Mouse (Mus musculus) midbrain, embryonic 15.5 days (tissue): ENCODE data around the gene Map4k4. TPM values are rescaled to one million over a fixed set of nuclear protein-coding genes. Genes with fewer than 3 reads are reported as not detected.

Experiments used
- ATAC-seq: fragments of 200-750 bp; cut with Nextera tagmentation; replicated peaks from 2 replicates; pipeline ENCODE4 v1.8.0; 2017; ENCODE audit warnings: moderate TSS enrichment
- H3K27ac ChIP-seq: fragments of 300-500 bp; sonication (generic); 2 replicates; pipeline ENCODE4 v1.5.1; 2015; ENCODE audit warnings: mild to moderate bottlenecking, inconsistent platforms
- H3K27me3 ChIP-seq: fragments of 300-500 bp; sonication (generic); replicated peaks from 2 replicates; pipeline ENCODE4 v1.6.1; 2015; ENCODE audit warnings: inconsistent platforms
- H3K36me3 ChIP-seq: fragments of 300-500 bp; sonication (generic); replicated peaks from 2 replicates; pipeline ENCODE4 v1.6.1; 2015; ENCODE audit warnings: inconsistent platforms
- H3K4me1 ChIP-seq: fragments of 300-500 bp; sonication (generic); 2 replicates; pipeline ENCODE4 v1.6.1; 2015; ENCODE audit warnings: inconsistent platforms
- H3K4me2 ChIP-seq: fragments of 300-500 bp; sonication (generic); 2 replicates; pipeline ENCODE4 v1.6.1; 2015; ENCODE audit warnings: inconsistent platforms, mild to moderate bottlenecking, moderate library complexity
- H3K4me3 ChIP-seq: fragments of 300-500 bp; sonication (generic); 2 replicates; pipeline ENCODE4 v1.5.1; 2015; ENCODE audit warnings: mild to moderate bottlenecking, inconsistent platforms
- H3K9ac ChIP-seq: fragments of 300-500 bp; sonication (generic); 2 replicates; pipeline ENCODE4 v1.6.1; 2015; ENCODE audit warnings: mild to moderate bottlenecking, inconsistent platforms
- H3K9me3 ChIP-seq: fragments of 300-500 bp; sonication (generic); 2 replicates; pipeline ENCODE4 v1.6.1; 2016; ENCODE audit warnings: inconsistent platforms
- WGBS: fragments of 180-500 bp; shearing (Covaris S2); methylation state at CpG from one replicate; pipeline ENCODE4 v1.1.7; 2015; ENCODE audit warnings: mixed read lengths; 5-methylcytosine and 5-hydroxymethylcytosine counted together
- polyA plus RNA-seq: library from polyadenylated mRNA; unstranded; fragments of >200 nt; fragmentation: Nextera tagmentation; extraction: Ambion mirVana; gene quantifications from 2 replicates; pipeline ENCODE4 v1.2.1, GENCODE M21; 2015

Gene Map4k4
- polyA plus RNA-seq, 1 experiment from 2014 or later = 55.2 TPM

GRCm38 (mm10) chr1:39922714-39923113, 22.0 kb downstream of the Map4k4 start:
- no peak overlapping the region for H3K4me3 ChIP-seq
- H3K4me2 ChIP-seq = no peak overlapping the region
- ATAC-seq = no peak; the same call in 1 of the 2 replicates
- H3K4me1 ChIP-seq = peaks cover 66% of the 10 kb centered on the region
- 47% methylated on average over 8 of the region's 8 CpGs for WGBS
- no peak overlapping the region for H3K9ac ChIP-seq
- no peak overlapping the region for H3K27ac ChIP-seq
- no peaks in the 10 kb centered on the region for H3K36me3 ChIP-seq
- H3K9me3 ChIP-seq = no peaks in the 10 kb centered on the region
- no peaks in the 10 kb centered on the region for H3K27me3 ChIP-seq

DNA sequence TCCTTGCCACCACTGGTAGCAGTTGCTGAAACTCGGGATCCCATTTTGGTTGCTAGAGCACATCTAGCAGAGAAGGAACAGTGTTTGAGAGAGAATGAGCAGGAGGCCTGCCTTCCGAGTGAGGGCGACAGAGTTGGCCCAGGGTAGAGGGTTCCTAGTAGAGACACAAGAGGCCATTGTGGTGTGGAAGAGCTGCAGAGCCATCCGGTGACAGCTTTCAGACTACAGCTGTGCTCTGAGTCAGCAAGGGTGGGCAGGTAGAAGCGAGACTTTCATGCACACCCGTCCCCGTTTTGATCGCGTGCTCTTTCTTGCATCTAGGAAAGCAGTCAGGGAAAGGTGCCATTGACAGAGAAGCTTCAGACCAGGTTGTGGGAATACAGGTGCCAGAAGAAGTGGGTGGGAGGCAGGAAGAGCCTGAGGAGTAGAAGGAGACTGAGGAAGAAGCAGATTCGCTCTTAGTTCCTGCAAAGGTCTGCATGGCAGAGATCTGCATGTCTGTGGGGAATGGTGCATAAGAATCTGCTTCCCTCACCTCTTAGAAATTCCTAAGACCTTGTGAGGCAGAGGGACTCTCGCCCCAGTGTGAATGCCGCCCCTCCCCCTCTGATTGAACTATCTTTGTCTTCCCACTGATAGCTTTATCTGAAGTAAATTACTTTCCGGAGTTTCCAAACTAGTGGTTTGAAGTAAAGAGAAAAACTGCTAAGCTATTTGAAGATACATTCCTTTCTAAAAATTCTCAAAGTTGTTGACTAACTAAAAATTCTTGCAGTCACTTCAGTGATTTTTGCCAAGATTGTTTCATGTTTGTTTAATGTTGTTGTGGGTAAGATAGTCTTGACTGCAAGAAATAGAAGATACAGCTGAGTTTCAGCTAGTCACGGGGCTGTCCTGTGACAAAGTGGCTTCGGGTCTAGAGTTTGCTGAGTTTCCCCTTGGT, 23.0 kb downstream of the Map4k4 start:
- Histone ChIP-seq H3K4me1 (peaks cover 62% of the 10 kb centered on the region), H3K9me3 (no peaks in the 10 kb centered on the region), H3K36me3 (no peaks in the 10 kb centered on the region), H3K9ac (no peak overlapping the region), H3K27ac (peak overlapping the region; percentile 40; the same call in 1 of the 2 replicates), H3K27me3 (no peaks in the 10 kb centered on the region), H3K4me2 (no peak overlapping the region), H3K4me3 (no peak overlapping the region)
- ATAC-seq = no peak
- WGBS = 33% methylated on average over 15 of the region's 15 CpGs

GRCm38 (mm10) chr1:39931055-39931454, 30.3 kb downstream of the Map4k4 start:
- Histone ChIP-seq H3K27ac (no peak overlapping the region), H3K9me3 (no peaks in the 10 kb centered on the region), H3K4me2 (no peak overlapping the region), H3K9ac (no peak overlapping the region), H3K36me3 (no peaks in the 10 kb centered on the region), H3K4me1 (peaks cover 83% of the 10 kb centered on the region), H3K27me3 (no peaks in the 10 kb centered on the region), H3K4me3 (no peak overlapping the region)
- no peak for ATAC-seq
- 54% methylated on average over 7 of the region's 7 CpGs for WGBS

DNA sequence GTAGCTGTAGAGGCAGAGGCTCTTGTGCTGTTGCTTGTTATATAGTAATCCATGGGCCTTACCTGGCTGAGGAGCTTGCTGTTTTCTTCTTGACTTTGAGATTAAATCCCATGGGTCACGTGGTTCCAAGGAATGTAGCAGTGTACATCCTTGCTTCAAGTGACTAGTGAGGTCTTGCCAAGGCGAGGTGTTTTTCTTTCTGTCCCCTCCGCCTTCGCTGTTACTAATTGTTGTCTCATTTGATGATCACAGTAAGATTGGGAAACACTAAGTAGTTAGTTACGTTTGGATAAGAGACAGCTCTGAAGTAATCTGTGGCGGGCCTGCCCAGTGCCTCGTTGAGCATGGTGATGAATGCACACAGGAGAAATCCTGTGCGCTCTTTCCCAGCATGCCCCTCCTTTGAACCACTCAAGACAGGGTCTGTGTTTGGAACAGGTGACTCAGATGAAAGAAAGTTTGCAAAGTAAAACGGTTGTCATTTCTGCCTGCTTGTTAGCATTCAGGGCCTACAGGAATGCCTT, 31.6 kb downstream of the Map4k4 start:
- H3K27me3 ChIP-seq = no peaks in the 10 kb centered on the region
- no peaks in the 10 kb centered on the region for H3K36me3 ChIP-seq
- 51% methylated on average over 9 of the region's 9 CpGs for whole genome bisulfite sequencing
- no peak overlapping the region for H3K9ac ChIP-seq
- H3K4me2 ChIP-seq = no peak overlapping the region
- no peaks in the 10 kb centered on the region for H3K9me3 ChIP-seq
- H3K4me1 ChIP-seq = peaks cover 91% of the 10 kb centered on the region
- H3K27ac ChIP-seq = no peak overlapping the region
- ATAC-seq = no peak
- no peak overlapping the region for H3K4me3 ChIP-seq

GRCm38 (mm10) chr1:39932922-39933321, 32.2 kb downstream of the Map4k4 start:
- H3K9me3 ChIP-seq = no peaks in the 10 kb centered on the region
- no peak overlapping the region for H3K4me2 ChIP-seq
- H3K36me3 ChIP-seq = no peaks in the 10 kb centered on the region
- peaks cover 93% of the 10 kb centered on the region for H3K4me1 ChIP-seq
- WGBS = 46% methylated on average over 10 of the region's 10 CpGs
- no peak overlapping the region for H3K9ac ChIP-seq
- no peak overlapping the region for H3K4me3 ChIP-seq
- no peak overlapping the region for H3K27ac ChIP-seq
- H3K27me3 ChIP-seq = no peaks in the 10 kb centered on the region
- ATAC-seq = no peak

DNA sequence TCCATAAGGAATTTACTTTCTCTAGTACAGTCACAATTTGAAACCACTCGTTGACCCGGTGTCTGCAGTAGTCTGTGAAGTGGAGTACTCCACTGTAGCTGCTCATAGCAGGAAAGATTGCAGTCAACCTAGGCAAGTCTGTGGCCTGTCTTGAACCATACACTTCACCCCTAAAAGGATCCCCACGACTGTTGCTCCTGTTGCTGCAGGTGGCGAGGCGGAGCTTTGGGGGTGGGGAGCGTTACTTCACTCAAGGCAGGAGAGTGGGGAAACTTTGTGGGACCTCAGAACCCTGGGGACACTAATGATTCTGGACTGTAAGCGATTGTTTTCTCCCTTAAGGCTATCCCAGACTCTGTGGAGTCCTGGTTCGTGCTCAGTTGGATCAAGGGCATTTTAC, 34.2 kb downstream of the Map4k4 start:
- peak overlapping the region; percentile 6; the same call in 1 of the 2 replicates for H3K4me2 ChIP-seq
- no peak overlapping the region for H3K9ac ChIP-seq
- peaks cover 95% of the 10 kb centered on the region for H3K4me1 ChIP-seq
- 28% methylated on average over 8 of the region's 8 CpGs for WGBS
- H3K36me3 ChIP-seq = no peaks in the 10 kb centered on the region
- H3K4me3 ChIP-seq = no peak overlapping the region
- no peaks in the 10 kb centered on the region for H3K9me3 ChIP-seq
- no peaks in the 10 kb centered on the region for H3K27me3 ChIP-seq
- H3K27ac ChIP-seq = no peak overlapping the region
- ATAC-seq = no peak

DNA sequence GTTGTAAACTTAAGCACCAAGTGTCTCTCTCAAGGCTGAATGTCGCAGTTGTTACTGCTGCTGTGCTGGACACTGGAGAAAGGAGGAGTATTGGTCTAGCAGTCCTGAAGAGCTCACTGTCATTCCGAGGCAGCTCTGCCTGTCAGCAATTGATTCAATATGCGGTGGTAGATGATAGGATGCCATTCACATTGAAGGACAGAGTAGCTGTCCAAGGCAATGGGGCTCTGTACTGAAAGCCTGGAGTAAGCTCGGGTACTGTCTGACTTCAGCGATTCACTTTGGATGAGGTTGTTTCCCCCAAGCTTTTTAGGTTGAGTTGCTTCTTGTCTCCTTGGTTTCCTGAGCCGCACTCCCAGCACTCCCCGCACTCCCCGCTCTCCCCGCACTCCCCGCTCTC, 34.9 kb downstream of the Map4k4 start:
- Histone ChIP-seq H3K27me3 (no peaks in the 10 kb centered on the region), H3K36me3 (no peaks in the 10 kb centered on the region), H3K9me3 (no peaks in the 10 kb centered on the region), H3K4me1 (peaks cover 92% of the 10 kb centered on the region), H3K9ac (no peak overlapping the region), H3K4me2 (peak overlapping the region; percentile 43), H3K4me3 (peak overlapping the region; percentile 26), H3K27ac (no peak overlapping the region)
- WGBS = 2% methylated on average over 5 of the region's 10 CpGs
- no peak for ATAC-seq

GRCm38 (mm10) chr1:39936332-39936802, 35.7 kb downstream of the Map4k4 start:
- Histone ChIP-seq H3K4me1 (peaks cover 92% of the 10 kb centered on the region), H3K9ac (no peak overlapping the region), H3K27ac (peak overlapping the region; percentile 65), H3K36me3 (no peaks in the 10 kb centered on the region), H3K4me3 (peak overlapping the region; percentile 26), H3K4me2 (peak overlapping the region; percentile 43), H3K9me3 (no peaks in the 10 kb centered on the region), H3K27me3 (no peaks in the 10 kb centered on the region)
- 0 out of 2 replicates have a peak, but pooled peaks have one; percentile 16 for ATAC-seq
- under 1% methylated on average over 13 of the region's 13 CpGs for WGBS

GRCm38 (mm10) chr1:39936934-39937333, 36.2 kb downstream of the Map4k4 start:
- 58% methylated on average over 2 of the region's 2 CpGs for WGBS
- Histone ChIP-seq H3K4me2 (no peak overlapping the region), H3K4me1 (peaks cover 92% of the 10 kb centered on the region), H3K36me3 (no peaks in the 10 kb centered on the region), H3K27me3 (no peaks in the 10 kb centered on the region), H3K9ac (no peak overlapping the region), H3K4me3 (no peak overlapping the region), H3K27ac (no peak overlapping the region), H3K9me3 (no peaks in the 10 kb centered on the region)
- no peak for ATAC-seq

DNA sequence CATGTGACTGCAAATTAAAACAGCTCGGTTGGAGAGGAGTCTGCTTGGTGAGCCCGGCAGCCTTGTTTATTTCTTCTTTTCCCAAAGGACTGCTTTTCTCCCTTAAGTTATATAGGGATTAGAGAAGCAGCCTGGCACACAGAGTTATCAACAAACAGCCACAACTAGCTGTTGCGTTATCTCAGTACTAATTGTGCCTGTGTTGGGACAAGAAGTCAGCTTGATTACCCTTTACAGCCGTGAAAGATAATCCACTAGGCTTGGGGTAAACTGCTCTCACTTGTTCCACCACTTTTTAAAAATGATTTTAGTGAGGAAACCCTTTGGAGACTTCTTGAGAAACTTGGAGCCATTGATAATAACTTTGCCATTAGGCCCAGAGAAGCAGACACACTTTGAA, 36.9 kb downstream of the Map4k4 start:
- 35% methylated on average over 4 of the region's 4 CpGs for WGBS
- peaks cover 92% of the 10 kb centered on the region for H3K4me1 ChIP-seq

DNA sequence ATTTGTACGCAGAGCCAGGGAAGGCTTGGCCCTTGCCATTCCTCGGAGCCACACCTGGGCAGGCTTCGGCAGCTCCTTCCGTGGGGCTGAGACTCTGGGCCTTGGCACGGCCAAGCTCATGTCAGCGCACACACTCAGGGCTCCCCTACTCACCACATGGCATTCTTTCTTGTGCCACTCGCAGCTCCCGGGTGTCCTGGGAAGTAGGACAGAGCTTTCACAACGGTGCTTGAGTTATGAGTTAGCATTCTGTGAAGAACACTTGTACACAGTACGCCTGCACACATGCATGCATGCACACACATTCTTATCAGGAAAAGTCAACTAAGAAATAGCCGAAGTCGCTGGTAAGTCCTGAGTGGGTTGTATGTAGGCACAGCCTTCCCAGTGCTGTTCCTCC, 38.7 kb downstream of the Map4k4 start:
- no peak overlapping the region for H3K9ac ChIP-seq
- no peak for ATAC-seq
- H3K4me1 ChIP-seq = peaks cover 92% of the 10 kb centered on the region
- 0 out of 2 replicates have a peak overlapping the region, but pooled peaks have one; percentile 26 for H3K27ac ChIP-seq
- WGBS = 80% methylated on average over 12 of the region's 12 CpGs
- no peak overlapping the region for H3K4me3 ChIP-seq
- no peaks in the 10 kb centered on the region for H3K36me3 ChIP-seq
- no peaks in the 10 kb centered on the region for H3K27me3 ChIP-seq
- H3K4me2 ChIP-seq = no peak overlapping the region
- H3K9me3 ChIP-seq = no peaks in the 10 kb centered on the region

More for the DNA sequence above, 36.9 kb downstream of the Map4k4 start:
- H3K27ac ChIP-seq = no peak overlapping the region
- H3K4me3 ChIP-seq = no peak overlapping the region
- no peak for ATAC-seq
- H3K36me3 ChIP-seq = no peaks in the 10 kb centered on the region
- H3K9me3 ChIP-seq = no peaks in the 10 kb centered on the region
- H3K9ac ChIP-seq = no peak overlapping the region
- H3K4me2 ChIP-seq = no peak overlapping the region
- H3K27me3 ChIP-seq = no peaks in the 10 kb centered on the region

- WGBS = 89% methylated on average over 2 of the region's 2 CpGs
- H3K27ac ChIP-seq = no peak overlapping the region
- H3K4me2 ChIP-seq = no peak overlapping the region
- no peak overlapping the region for H3K9ac ChIP-seq
- no peak for ATAC-seq
- H3K36me3 ChIP-seq = no peaks in the 10 kb centered on the region
- H3K27me3 ChIP-seq = no peaks in the 10 kb centered on the region
- H3K9me3 ChIP-seq = no peaks in the 10 kb centered on the region
- H3K4me1 ChIP-seq = peaks cover 92% of the 10 kb centered on the region
- H3K4me3 ChIP-seq = no peak overlapping the region
Observed at GRCm38 (mm10) chr1:39940342-39940741, 39.6 kb downstream of the Map4k4 start.
